Mouse (Mus musculus): ENCODE results near the gene Gm28048.

GRCm38 (mm10) chr11:22853477-22854157 is 128.3 kb downstream of the Gm28048 start:
- TF ChIP-seq POLR2A (IDR thresholded peaks at IDR 0.05; ENCODE audit: borderline replicate concordance, extremely low read depth, low read depth, low read length) (no peak), CTCF (IDR thresholded peaks at IDR 0.05; ENCODE audit: insufficient read depth, low read length) (no peak)

Measured in lung, adult 2 months (tissue).